Mouse (Mus musculus): ENCODE measurements at regions not wholly inside any gene's neighbourhood (a gene's known extent, or its start where the extent isn't known, plus 50 kb on each side); places are given as distances from the start of the nearest gene placed in this dataset.

GRCm38 (mm10) chr2:72555116-72555515 is 79.2 kb downstream of the Cdca7 start:
- TF ChIP-seq EP300 (IDR thresholded peaks at IDR 0.05; ENCODE audit: low read depth) (no peak), CTCF (IDR thresholded peaks at IDR 0.05; ENCODE audit: low read depth) (no peak)

All from heart, postnatal 0 days (tissue).